Mouse (Mus musculus): Measurements from ENCODE around the gene Trim12c. TPM values are rescaled to one million over a fixed set of nuclear protein-coding genes. Genes with fewer than 3 reads are reported as not detected.
A peak's percentile ranks its signal among the peaks of the same experiment; 100 is the strongest.
"Not testable (repeated sequence)": the region's sequence is repeated elsewhere in the genome, so short reads cannot be mapped to it uniquely, and the experiment has no call there.

Gene Trim12c
- polyA plus RNA-seq (2016; fragmentation: Nextera tagmentation; extraction: Ambion mirVana) = 0.88 and 1.1 TPM in 2 replicates

DNA sequence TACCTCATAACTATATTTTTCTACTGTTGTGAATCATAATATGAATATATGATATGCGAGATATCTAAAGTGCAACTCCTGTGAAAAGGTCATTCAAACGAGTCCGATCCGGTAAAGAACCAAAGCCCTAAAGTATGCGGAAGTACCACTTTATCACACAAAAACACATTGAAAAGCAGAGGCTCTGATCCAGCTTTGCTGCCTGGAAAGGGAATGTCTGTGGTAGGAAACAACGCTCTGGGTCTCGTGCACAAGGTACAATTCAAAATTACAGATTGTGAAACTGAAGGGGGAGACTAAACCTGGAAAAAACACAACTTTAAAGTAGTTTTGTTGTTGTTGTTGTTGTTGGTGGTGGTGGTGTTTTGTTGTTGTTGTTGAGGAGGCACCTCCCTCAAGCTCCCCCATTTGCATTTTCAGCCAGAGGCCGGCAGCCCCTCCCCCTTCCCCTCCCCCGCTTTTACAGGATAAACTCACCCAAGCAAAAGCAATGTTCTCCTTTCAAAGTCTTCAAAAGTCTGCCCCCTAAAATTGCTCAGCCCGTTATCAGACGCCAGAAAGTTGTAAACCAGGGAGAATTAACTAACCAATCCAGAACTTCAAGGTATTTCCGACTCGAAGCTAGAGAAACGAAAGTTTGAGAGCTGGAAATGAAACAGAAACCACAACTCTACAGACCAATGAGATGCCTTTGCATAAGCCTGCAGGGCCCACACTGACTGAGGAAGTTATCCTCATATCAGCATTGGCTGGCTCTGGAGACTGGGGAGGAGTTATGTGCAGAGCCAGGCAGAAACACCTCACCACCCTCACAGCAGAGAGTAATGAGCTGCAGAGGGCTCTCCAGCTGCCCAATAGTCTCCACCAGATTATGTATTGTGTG is at the start of gene Trim12c:
TSS of gene Trim12c (minus strand) at position 646 of the 883 bp plus-strand sequence.
- Histone ChIP-seq H3K9ac (no peak within 1 kb of the TSS), H3K4me2 (replicated peaks) (peak within 1 kb of the TSS; percentile 49), H3K9me3 (no peaks in the 10 kb centered on the region), H3K27me3 (replicated peaks) (no peaks in the 10 kb centered on the region), H3K4me3 (peak within 1 kb of the TSS; percentile 21; the same call in 1 of the 2 replicates), H3K36me3 (no peaks in the 10 kb centered on the region), H3K4me1 (no peaks in the 10 kb centered on the region), H3K27ac (no peak within 1 kb of the TSS)
- ATAC-seq (ENCODE audit: low FRiP score, low read depth) = peak; percentile 95
- 10% methylated on average over 14 of the region's 14 CpGs for WGBS

- Histone ChIP-seq H3K27ac (no peak overlapping the region), H3K9me3 (no peaks in the 10 kb centered on the region), H3K9ac (no peak overlapping the region), H3K27me3 (replicated peaks) (no peaks in the 10 kb centered on the region), H3K4me3 (no peak overlapping the region), H3K4me1 (no peaks in the 10 kb centered on the region), H3K4me2 (replicated peaks) (no peak overlapping the region), H3K36me3 (no peaks in the 10 kb centered on the region)
- ATAC-seq (ENCODE audit: low FRiP score, low read depth) = no peak
Observed at GRCm38 (mm10) chr7:104401140-104401539, 48.0 kb upstream of the Trim12c start.

DNA sequence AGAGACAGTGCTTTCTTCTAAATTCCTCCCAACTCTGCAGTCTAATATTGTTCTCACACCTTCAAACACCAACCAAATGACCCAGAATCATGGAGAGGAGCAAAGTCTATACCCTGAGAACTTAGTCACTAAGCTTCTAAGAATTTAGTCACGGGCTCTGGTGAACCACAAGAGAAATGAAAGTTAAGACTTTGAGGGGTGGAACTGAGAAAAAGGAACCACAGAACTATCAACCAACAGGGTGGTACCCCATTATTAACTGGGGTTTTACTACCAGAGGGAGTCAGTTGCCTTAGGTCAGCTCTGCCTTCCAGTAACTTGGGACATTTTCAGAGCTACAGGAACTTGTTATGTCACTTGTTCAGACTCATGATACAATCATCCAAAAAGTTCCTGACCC is 47.5 kb upstream of the Trim12c start, which contains the start of gene Trim30c:
TSS of gene Trim30c (minus strand) at position 140 of the 400 bp plus-strand sequence.
- H3K4me3 ChIP-seq = no peak within 1 kb of the TSS

GRCm38 (mm10) chr7:104398492-104398891 is 45.3 kb upstream of the Trim12c start:
- WGBS = 76% methylated on average over 1 of the region's 1 CpGs
- Histone ChIP-seq H3K27ac (no peak overlapping the region), H3K4me1 (no peaks in the 10 kb centered on the region), H3K9ac (no peak overlapping the region), H3K4me2 (replicated peaks) (no peak overlapping the region), H3K36me3 (no peaks in the 10 kb centered on the region), H3K4me3 (no peak overlapping the region), H3K27me3 (replicated peaks) (no peaks in the 10 kb centered on the region), H3K9me3 (no peaks in the 10 kb centered on the region)
- ATAC-seq (ENCODE audit: low FRiP score, low read depth) = no peak

More for the DNA sequence above, 47.5 kb upstream of the Trim12c start, which contains the start of gene Trim30c:
- Histone ChIP-seq H3K36me3 (no peaks in the 10 kb centered on the region), H3K27me3 (replicated peaks) (no peaks in the 10 kb centered on the region), H3K9me3 (no peaks in the 10 kb centered on the region), H3K4me1 (no peaks in the 10 kb centered on the region), H3K9ac (no peak within 1 kb of the TSS), H3K4me2 (replicated peaks) (no peak within 1 kb of the TSS), H3K27ac (no peak within 1 kb of the TSS)
- WGBS = 91% methylated on average over 1 of the region's 1 CpGs
- no peak for ATAC-seq (ENCODE audit: low FRiP score, low read depth)

- Histone ChIP-seq H3K27ac (no peak within 1 kb of the TSS), H3K4me2 (replicated peaks) (no peak within 1 kb of the TSS), H3K9me3 (no peaks in the 10 kb centered on the region), H3K27me3 (replicated peaks) (no peaks in the 10 kb centered on the region), H3K4me3 (no peak within 1 kb of the TSS), H3K36me3 (no peaks in the 10 kb centered on the region), H3K9ac (no peak within 1 kb of the TSS), H3K4me1 (no peaks in the 10 kb centered on the region)
- WGBS = 64% methylated on average over 1 of the region's 1 CpGs
- ATAC-seq (ENCODE audit: low FRiP score, low read depth) = no peak
Observed at GRCm38 (mm10) chr7:104369736-104370414, 16.7 kb upstream of the Trim12c start, which contains the start of gene Trim30b. Trim30b (minus strand) TSS chr7:104369884.

GRCm38 (mm10) chr7:104366339-104366738 is 13.2 kb upstream of the Trim12c start:
- Histone ChIP-seq H3K4me3 (no peak overlapping the region), H3K4me1 (no peaks in the 10 kb centered on the region)
- ATAC-seq (ENCODE audit: low FRiP score, low read depth) = no peak

DNA sequence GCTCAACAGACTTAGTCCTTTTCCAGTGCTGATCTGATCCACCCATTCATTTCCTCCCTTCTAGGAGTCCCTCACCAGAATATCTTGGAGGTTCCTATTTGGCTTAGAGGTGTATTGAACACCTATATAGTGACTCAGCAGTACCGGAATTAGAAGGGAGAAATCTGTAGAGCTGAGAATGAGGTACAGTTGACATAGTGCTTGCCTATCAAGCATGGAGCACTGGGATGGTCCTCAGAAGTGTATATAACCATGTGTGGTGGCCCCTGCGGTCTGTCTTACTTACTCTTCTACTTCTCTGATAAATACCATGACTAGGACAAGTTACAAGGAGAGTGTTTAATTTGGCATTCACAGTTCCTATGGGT is 422 bp upstream of the Trim12c start:
- Histone ChIP-seq H3K27ac (no peak overlapping the region), H3K9ac (no peak overlapping the region), H3K4me2 (replicated peaks) (peak overlapping the region; percentile 49; the same call in 1 of the 2 replicates), H3K9me3 (no peaks in the 10 kb centered on the region), H3K27me3 (replicated peaks) (no peaks in the 10 kb centered on the region), H3K4me1 (no peaks in the 10 kb centered on the region), H3K4me3 (no peak overlapping the region), H3K36me3 (no peaks in the 10 kb centered on the region)
- WGBS = 78% methylated on average over 2 of the region's 2 CpGs
- ATAC-seq (ENCODE audit: low FRiP score, low read depth) = 0 out of 2 replicates have a peak, but pooled peaks have one; percentile 15

More at GRCm38 (mm10) chr7:104366339-104366738, 13.2 kb upstream of the Trim12c start:
- Histone ChIP-seq H3K27ac (no peak overlapping the region), H3K9ac (no peak overlapping the region), H3K9me3 (no peaks in the 10 kb centered on the region), H3K4me2 (replicated peaks) (no peak overlapping the region), H3K36me3 (no peaks in the 10 kb centered on the region), H3K27me3 (replicated peaks) (no peaks in the 10 kb centered on the region)

DNA sequence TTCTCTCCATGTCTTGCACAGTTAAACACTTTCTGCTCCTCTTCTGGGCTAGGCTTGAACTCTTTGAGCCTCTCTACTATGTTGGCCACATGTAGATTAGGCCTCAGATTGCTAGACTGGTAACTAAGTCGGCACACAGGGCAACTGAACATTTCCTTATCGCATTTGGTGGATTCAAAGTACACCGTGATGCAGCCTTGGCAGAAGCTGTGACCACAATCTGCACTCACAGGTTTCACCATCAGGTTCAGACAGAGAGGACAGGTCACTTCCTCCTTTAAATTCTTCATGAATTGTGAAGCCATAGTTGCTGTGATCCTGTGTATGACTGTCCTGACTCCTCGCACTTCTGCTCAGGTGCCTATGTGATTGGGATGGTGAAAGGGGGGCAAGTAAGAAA is 5.1 kb downstream of the Trim12c start:
- not testable (repeated sequence) for H3K27ac ChIP-seq; H3K36me3 ChIP-seq; H3K4me2 ChIP-seq (replicated peaks); H3K9me3 ChIP-seq; H3K4me1 ChIP-seq; H3K4me3 ChIP-seq; H3K27me3 ChIP-seq (replicated peaks); H3K9ac ChIP-seq; ATAC-seq (ENCODE audit: low FRiP score, low read depth)
- 92% methylated on average over 4 of the region's 4 CpGs for WGBS

DNA sequence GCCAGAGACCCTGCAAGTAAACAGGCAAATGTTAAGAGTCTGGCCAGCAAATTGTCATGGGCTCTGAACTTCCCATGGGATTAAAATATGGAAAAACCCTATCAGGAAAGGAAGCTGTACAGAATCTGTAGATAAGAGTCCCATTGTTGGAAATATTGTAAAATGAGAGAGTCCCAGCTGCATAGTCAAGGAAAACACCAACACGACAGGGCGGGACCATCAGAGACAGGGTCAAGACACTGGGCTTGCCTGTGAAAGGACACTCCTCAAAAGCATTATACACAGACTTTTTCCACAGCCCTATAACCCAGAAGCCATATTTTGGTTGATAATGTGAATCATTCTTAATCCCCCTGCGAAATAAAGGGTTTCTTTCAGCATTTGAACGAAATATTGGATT is 12.4 kb downstream of the Trim12c start:
- H3K9ac ChIP-seq; ATAC-seq (ENCODE audit: low FRiP score, low read depth); H3K27ac ChIP-seq; H3K4me3 ChIP-seq; H3K36me3 ChIP-seq; H3K4me1 ChIP-seq; H3K4me2 ChIP-seq (replicated peaks); H3K27me3 ChIP-seq (replicated peaks); H3K9me3 ChIP-seq: not testable (repeated sequence)
- 88% methylated on average over 4 of the region's 4 CpGs for WGBS

DNA sequence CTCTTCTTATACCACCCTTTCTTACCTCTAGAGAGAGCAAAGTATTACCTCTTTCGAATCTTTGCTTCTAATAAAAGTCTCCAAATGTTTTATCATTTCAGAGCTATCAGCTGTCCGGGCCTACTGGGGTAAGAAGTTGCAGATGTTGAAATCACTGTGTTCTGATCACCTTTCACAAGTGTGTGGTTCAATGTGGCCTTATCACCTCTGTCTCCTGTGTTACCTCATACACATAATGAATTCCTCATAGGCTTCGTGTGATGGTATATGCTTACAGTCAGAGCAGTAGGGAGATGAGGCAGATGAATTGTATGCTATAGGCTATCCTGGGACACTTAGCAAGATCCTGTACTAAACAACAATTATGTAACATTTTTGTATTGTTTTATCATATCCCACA is 17.6 kb downstream of the Trim12c start:
- H3K9me3 ChIP-seq; H3K27ac ChIP-seq; H3K4me3 ChIP-seq; H3K4me1 ChIP-seq; H3K9ac ChIP-seq; H3K27me3 ChIP-seq (replicated peaks); H3K36me3 ChIP-seq; H3K4me2 ChIP-seq (replicated peaks); ATAC-seq (ENCODE audit: low FRiP score, low read depth): not testable (repeated sequence)
- 85% methylated on average over 3 of the region's 3 CpGs for WGBS

DNA sequence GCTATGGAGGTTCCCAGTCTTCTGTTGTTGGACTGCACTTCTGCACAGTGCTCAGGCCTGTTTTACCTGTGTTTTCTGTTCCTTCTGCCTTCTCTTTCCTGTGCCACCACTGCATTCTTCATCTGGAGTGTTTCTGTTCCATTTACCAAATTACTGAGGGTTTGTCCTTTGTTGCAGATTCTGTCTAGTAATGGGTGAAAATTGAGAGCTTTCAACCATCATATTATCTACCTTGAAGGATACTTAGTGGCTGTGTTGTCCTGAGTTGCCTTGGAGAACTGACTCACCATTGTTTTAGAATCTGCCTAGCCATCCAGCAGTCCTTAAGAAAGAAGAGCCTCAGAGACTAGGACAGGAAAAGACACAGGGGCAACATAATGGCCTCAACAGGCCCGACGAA is 24.0 kb downstream of the Trim12c start, which contains the start of gene Trim34b:
TSS of gene Trim34b (plus strand) at position 301 of the 400 bp plus-strand sequence.
- H3K9me3 ChIP-seq; H3K4me2 ChIP-seq (replicated peaks); H3K27me3 ChIP-seq (replicated peaks); H3K36me3 ChIP-seq; ATAC-seq (ENCODE audit: low FRiP score, low read depth); H3K4me1 ChIP-seq; H3K4me3 ChIP-seq; H3K27ac ChIP-seq; H3K9ac ChIP-seq: not testable (repeated sequence)
- 91% methylated on average over 2 of the region's 2 CpGs for WGBS

GRCm38 (mm10) chr7:104322028-104322427 is 31.1 kb downstream of the Trim12c start:
- Histone ChIP-seq H3K9ac (no peak overlapping the region), H3K4me2 (replicated peaks) (no peak overlapping the region), H3K4me3 (no peak overlapping the region), H3K4me1 (no peaks in the 10 kb centered on the region), H3K36me3 (no peaks in the 10 kb centered on the region), H3K27me3 (replicated peaks) (no peaks in the 10 kb centered on the region), H3K9me3 (no peaks in the 10 kb centered on the region), H3K27ac (no peak overlapping the region)
- ATAC-seq (ENCODE audit: low FRiP score, low read depth) = no peak
- WGBS = 86% methylated on average over 9 of the region's 9 CpGs

All from neural tube, embryonic 12.5 days (tissue).